Mouse (Mus musculus) embryonic fibroblast, embryonic 13.5 days (primary cell): ENCODE measurements at regions not wholly inside any gene's neighbourhood (a gene's known extent, or its start where the extent isn't known, plus 50 kb on each side); places are given as distances from the start of the nearest gene placed in this dataset.

Experiments used
- CTCF ChIP-seq: IDR thresholded peaks from 2 replicates; pipeline ENCODE4 v1.5.1; 2011; ENCODE audit warnings: mild to moderate bottlenecking, control low read depth, low read length, moderate library complexity, borderline replicate concordance; ENCODE audit not compliant: insufficient read depth
- POLR2A ChIP-seq: IDR thresholded peaks from 2 replicates; pipeline ENCODE4 v1.6.1; 2011; ENCODE audit warnings: low read depth, mild to moderate bottlenecking, control low read depth, low read length, moderate library complexity

GRCm38 (mm10) chr5:97290166-97290681, 102.0 kb downstream of the Naa11 start:
- no peak for TF ChIP-seq CTCF
- TF ChIP-seq POLR2A = no peak
